13 mouse cellular contexts compared by ENCODE assay signal in genomic region chr16:51722682-51723081, GRCm38 (mm10).
"Had no signal": no experiment of that assay in that cellular context is flagged by ENCODE, and none has a peak within 500 bp of the region (broad histone marks: within the 10 kb centered on the region; RNA-seq: fewer than 3 reads in every experiment).

No protein-coding gene starts in this region.

- H3K36me3 ChIP-seq: midbrain, embryonic 12.5 days; midbrain, embryonic 15.5 days; neural tube, embryonic 12.5 days; stomach, embryonic 15.5 days had no signal

- H3K27me3 ChIP-seq: midbrain, embryonic 12.5 days; midbrain, embryonic 15.5 days; neural tube, embryonic 12.5 days; stomach, embryonic 15.5 days had no signal

- H3K4me3 ChIP-seq: midbrain, embryonic 12.5 days; midbrain, embryonic 15.5 days; neural tube, embryonic 12.5 days; stomach, embryonic 15.5 days had no signal

- H3K4me1 ChIP-seq: midbrain, embryonic 12.5 days; midbrain, embryonic 15.5 days; neural tube, embryonic 12.5 days; stomach, embryonic 15.5 days had no signal

- H3K27ac ChIP-seq: midbrain, embryonic 12.5 days; midbrain, embryonic 15.5 days; neural tube, embryonic 12.5 days; stomach, embryonic 15.5 days; stomach, postnatal 0 days had no signal

- H3K4me2 ChIP-seq: lung, embryonic 14.5 days; midbrain, embryonic 12.5 days; midbrain, embryonic 15.5 days; neural tube, embryonic 12.5 days; stomach, embryonic 15.5 days had no signal

- H3K9me3 ChIP-seq: midbrain, embryonic 12.5 days; midbrain, embryonic 15.5 days; neural tube, embryonic 12.5 days; stomach, embryonic 15.5 days had no signal

- H3K9ac ChIP-seq: lung, embryonic 14.5 days; midbrain, embryonic 12.5 days; midbrain, embryonic 15.5 days; neural tube, embryonic 12.5 days; stomach, embryonic 15.5 days had no signal

- DNase-seq: lung, adult 18-20 months; lung, embryonic 14.5 days; lung, postnatal 10 days; lung, postnatal 4 days; right cerebral cortex, postnatal 14 days; thymus, adult 2 months; thymus, postnatal 25 days; thymus, postnatal 4 days had no signal

- ATAC-seq: midbrain, embryonic 15.5 days had no signal
